Mouse (Mus musculus): ENCODE data around the gene Cct8l1. TPM values are rescaled to one million over a fixed set of nuclear protein-coding genes. Genes with fewer than 3 reads are reported as not detected.
A peak's percentile ranks its signal among the peaks of the same experiment; 100 is the strongest.

Cct8l1 gene
- polyA plus RNA-seq, 1 experiment from 2014 or later = not detected

GRCm38 (mm10) chr5:25506041-25506440 is 9.8 kb upstream of the Cct8l1 start:
- H3K36me3 ChIP-seq = no peaks in the 10 kb centered on the region
- no peak for ATAC-seq (ENCODE audit: insufficient number of reproducible peaks, low FRiP score, low TSS enrichment, low read depth)
- WGBS = 79% methylated on average over 5 of the region's 5 CpGs
- no peaks in the 10 kb centered on the region for H3K9me3 ChIP-seq
- no peaks in the 10 kb centered on the region for H3K27me3 ChIP-seq
- no peak overlapping the region for H3K4me2 ChIP-seq
- H3K4me3 ChIP-seq = no peak overlapping the region
- H3K4me1 ChIP-seq = no peaks in the 10 kb centered on the region
- H3K27ac ChIP-seq = no peak overlapping the region
- H3K9ac ChIP-seq = no peak overlapping the region

DNA sequence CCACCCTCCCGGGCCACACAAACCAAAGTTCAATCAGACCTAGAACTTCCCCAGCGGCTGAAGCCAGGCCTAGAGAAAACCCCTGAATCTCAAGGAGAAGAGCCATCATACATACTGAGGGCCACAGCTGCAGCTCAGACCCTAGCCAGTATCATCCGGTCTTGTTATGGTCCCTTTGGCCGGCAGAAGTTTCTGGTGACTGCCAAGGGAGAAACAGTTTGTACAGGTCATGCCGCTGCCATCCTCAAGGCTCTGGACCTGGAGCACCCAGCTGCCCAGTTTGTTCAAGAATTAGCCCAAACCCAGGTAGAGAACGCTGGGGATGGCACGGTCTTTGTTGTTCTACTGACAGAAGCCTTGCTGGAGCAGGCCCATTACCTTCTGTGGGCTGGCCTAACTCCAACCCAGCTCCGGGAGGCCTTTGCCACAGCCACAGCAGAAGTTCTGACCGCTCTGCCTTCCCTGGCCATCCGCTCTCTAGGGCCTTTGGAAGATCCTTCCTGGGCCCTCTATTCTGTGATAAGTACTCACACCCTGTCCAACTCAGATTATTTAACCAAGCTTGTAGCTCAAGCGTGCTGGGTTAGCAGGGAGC is 531 bp downstream of the Cct8l1 start:
- H3K9ac ChIP-seq = no peak overlapping the region
- no peaks in the 10 kb centered on the region for H3K36me3 ChIP-seq
- H3K4me1 ChIP-seq = no peaks in the 10 kb centered on the region
- ATAC-seq (ENCODE audit: insufficient number of reproducible peaks, low FRiP score, low TSS enrichment, low read depth) = no peak
- no peak overlapping the region for H3K4me2 ChIP-seq
- H3K27me3 ChIP-seq = no peaks in the 10 kb centered on the region
- 93% methylated on average over 11 of the region's 11 CpGs for WGBS
- H3K27ac ChIP-seq = no peak overlapping the region
- H3K4me3 ChIP-seq = no peak overlapping the region
- H3K9me3 ChIP-seq = no peaks in the 10 kb centered on the region

DNA sequence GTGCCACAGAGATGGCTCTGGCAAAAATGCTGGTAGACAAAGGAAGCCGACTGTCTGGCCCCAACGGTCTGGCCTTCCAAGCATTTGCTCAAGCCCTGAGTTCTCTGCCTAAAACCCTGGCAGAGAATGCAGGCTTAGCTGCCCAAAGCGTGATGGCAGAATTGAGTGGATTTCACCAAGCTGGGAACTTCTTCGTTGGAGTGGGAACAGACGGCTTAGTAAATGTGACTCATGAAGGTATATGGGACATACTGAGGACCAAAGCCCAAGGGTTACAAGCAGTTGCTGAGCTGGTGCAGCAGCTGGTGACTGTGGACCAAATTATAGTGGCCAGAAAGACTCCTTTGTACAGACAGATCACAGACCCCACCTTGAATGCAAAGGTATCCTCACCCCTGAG is 1.7 kb downstream of the Cct8l1 start:
- H3K36me3 ChIP-seq = no peaks in the 10 kb centered on the region
- no peak overlapping the region for H3K9ac ChIP-seq
- H3K9me3 ChIP-seq = no peaks in the 10 kb centered on the region
- H3K27me3 ChIP-seq = no peaks in the 10 kb centered on the region
- no peak overlapping the region for H3K27ac ChIP-seq
- WGBS = 84% methylated on average over 5 of the region's 5 CpGs
- no peaks in the 10 kb centered on the region for H3K4me1 ChIP-seq
- no peak overlapping the region for H3K4me3 ChIP-seq
- H3K4me2 ChIP-seq = no peak overlapping the region
- no peak for ATAC-seq (ENCODE audit: insufficient number of reproducible peaks, low FRiP score, low TSS enrichment, low read depth)

DNA sequence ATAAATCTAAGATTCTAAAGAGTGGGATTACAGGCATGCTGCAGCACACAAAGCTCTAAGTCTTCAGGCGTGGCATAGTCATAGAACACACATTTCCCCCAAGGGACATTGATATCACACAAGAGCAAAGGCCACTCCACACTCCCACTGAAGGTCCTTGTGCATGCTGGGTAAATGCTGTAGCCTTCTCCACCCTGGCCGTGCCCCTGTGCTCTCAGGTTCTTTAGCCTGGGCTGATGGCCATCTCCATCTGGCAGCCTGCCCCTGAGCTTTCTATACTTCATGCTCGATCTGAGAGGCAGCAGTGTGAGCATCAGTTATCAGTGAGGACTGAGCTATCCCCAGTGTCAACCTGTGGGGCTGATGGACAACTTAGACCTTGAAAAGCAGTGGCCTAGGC is 4.0 kb downstream of the Cct8l1 start:
- no peak overlapping the region for H3K4me2 ChIP-seq
- ATAC-seq (ENCODE audit: insufficient number of reproducible peaks, low FRiP score, low TSS enrichment, low read depth) = no peak
- no peak overlapping the region for H3K27ac ChIP-seq
- 68% methylated on average over 3 of the region's 3 CpGs for WGBS
- no peak overlapping the region for H3K4me3 ChIP-seq
- H3K36me3 ChIP-seq = no peaks in the 10 kb centered on the region
- H3K4me1 ChIP-seq = no peaks in the 10 kb centered on the region
- no peak overlapping the region for H3K9ac ChIP-seq
- H3K27me3 ChIP-seq = no peaks in the 10 kb centered on the region
- H3K9me3 ChIP-seq = no peaks in the 10 kb centered on the region

DNA sequence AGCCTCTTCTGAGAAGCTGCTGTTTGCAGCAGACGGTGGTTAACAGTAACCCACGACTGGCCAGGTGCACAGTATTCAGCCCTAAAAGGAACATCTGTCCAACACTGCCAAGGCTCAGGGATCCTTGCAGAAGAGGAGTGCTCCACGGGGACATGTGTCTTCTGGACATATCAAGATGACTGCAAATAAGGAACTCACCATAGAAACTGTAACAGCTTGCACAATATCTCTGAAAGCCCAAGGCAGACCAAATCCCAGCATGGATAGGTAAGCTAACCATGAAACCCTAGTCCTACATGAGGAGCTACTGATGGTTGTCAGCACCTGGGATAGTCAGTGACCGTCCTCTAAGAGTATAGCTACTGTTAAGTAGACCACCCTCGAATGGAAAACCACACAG is 5.6 kb downstream of the Cct8l1 start:
- ATAC-seq (ENCODE audit: insufficient number of reproducible peaks, low FRiP score, low TSS enrichment, low read depth) = no peak
- 86% methylated on average over 5 of the region's 5 CpGs for WGBS

DNA sequence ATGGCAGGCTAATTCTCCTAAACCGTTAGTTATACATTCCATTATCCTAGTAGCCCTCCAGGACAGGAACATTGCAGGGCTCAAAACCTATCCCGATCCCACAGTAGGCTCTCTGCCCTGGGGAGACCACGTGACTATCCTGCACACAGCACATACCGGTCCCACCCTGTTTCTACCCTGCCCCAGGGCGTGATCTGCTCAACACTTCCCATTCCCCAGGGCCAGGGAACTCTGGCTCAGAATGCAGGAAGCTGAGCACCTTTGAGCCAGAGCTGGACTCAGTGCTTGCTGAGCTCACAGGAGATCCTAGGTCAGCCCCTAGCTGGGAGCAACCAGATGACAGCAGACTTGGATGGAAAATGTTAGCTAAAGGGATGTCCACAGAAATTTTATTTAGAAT is 10.2 kb downstream of the Cct8l1 start:
- Histone ChIP-seq H3K4me3 (no peak overlapping the region), H3K9me3 (no peaks in the 10 kb centered on the region), H3K27ac (no peak overlapping the region), H3K9ac (no peak overlapping the region), H3K36me3 (no peaks in the 10 kb centered on the region), H3K4me2 (no peak overlapping the region), H3K4me1 (peaks cover 10% of the 10 kb centered on the region), H3K27me3 (no peaks in the 10 kb centered on the region)
- ATAC-seq (ENCODE audit: insufficient number of reproducible peaks, low FRiP score, low TSS enrichment, low read depth) = no peak
- WGBS = 43% methylated on average over 5 of the region's 5 CpGs

More for the DNA sequence above, 5.6 kb downstream of the Cct8l1 start:
- no peak overlapping the region for H3K9ac ChIP-seq
- H3K4me3 ChIP-seq = no peak overlapping the region
- H3K36me3 ChIP-seq = no peaks in the 10 kb centered on the region
- no peak overlapping the region for H3K4me2 ChIP-seq
- H3K9me3 ChIP-seq = no peaks in the 10 kb centered on the region
- H3K27me3 ChIP-seq = no peaks in the 10 kb centered on the region
- H3K27ac ChIP-seq = no peak overlapping the region
- 0 out of 2 replicates have a peak, but pooled peaks cover 2% of the 10 kb centered on the region for H3K4me1 ChIP-seq

- H3K36me3 ChIP-seq = no peaks in the 10 kb centered on the region
- no peaks in the 10 kb centered on the region for H3K9me3 ChIP-seq
- H3K9ac ChIP-seq = no peak overlapping the region
- peaks cover 10% of the 10 kb centered on the region for H3K4me1 ChIP-seq
- WGBS = 42% methylated on average over 4 of the region's 4 CpGs
- no peak overlapping the region for H3K27ac ChIP-seq
- H3K4me3 ChIP-seq = no peak overlapping the region
- H3K27me3 ChIP-seq = no peaks in the 10 kb centered on the region
- H3K4me2 ChIP-seq = no peak overlapping the region
- no peak for ATAC-seq (ENCODE audit: insufficient number of reproducible peaks, low FRiP score, low TSS enrichment, low read depth)
These were observed 11.1 kb downstream of the Cct8l1 start for GRCm38 (mm10) chr5:25526926-25527325.

DNA sequence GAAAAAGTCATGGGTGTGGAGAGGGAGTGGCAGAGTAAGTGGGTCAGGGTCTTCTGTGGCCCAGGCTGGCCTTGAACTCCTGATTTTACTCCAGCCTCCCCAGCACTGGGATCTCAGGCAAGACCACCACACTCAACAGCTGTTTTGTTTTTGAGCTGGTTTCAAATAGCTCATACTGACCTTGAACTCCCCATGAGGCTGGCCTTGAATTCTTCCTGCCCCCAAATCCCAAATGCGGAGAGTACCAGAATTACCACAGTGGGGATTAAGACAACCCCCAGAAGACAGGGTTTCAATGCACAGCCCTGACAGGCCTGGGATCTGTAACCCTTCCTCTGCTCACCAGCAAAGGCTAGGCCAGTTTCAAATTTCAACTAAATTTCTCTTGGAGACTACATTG is 12.1 kb downstream of the Cct8l1 start:
- WGBS = 76% methylated on average over 1 of the region's 1 CpGs

DNA sequence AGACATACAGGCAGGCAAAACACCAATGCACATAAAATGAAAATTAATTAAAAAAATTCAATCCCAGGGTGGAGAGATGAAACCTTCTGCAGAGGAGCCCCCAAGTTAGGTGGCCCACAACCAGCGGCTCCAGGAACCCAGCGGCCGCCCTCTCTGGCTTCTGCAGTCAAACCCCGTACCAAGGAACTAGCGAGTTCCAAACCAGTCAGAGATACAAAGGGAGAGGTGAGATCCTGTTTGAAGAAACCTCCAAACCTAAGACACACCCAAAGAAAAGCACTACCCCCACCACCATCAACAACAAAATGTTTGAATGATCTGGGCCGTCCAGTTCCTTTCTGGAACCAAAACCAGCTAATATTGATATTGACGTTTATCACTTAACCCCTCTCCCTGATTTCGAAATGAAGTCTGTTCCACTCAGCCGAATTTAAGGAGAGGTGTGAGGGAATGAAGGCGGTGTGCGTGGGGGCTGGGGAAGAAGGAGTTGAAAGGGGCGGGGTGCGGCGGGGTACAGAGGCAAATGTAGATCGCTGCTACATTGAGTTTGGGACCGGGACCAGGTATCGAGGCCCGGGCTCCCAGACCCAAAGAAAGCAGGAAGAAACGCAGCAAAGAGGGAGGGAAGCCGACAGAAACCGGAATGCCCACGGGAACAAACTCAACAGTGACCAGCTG is 13.1 kb downstream of the Cct8l1 start:
- ATAC-seq (ENCODE audit: insufficient number of reproducible peaks, low FRiP score, low TSS enrichment, low read depth) = peak; percentile 50; the same call in 1 of the 2 replicates
- Histone ChIP-seq H3K27ac (peak overlapping the region; percentile 75), H3K4me2 (peak overlapping the region; percentile 59), H3K4me1 (peaks cover 10% of the 10 kb centered on the region), H3K27me3 (no peaks in the 10 kb centered on the region), H3K4me3 (peak overlapping the region; percentile 63), H3K9me3 (no peaks in the 10 kb centered on the region), H3K9ac (no peak overlapping the region; the same call in 1 of the 2 replicates), H3K36me3 (no peaks in the 10 kb centered on the region)
- 6% methylated on average over 22 of the region's 22 CpGs for WGBS

More for the DNA sequence above, 12.1 kb downstream of the Cct8l1 start:
- H3K4me3 ChIP-seq = no peak overlapping the region
- H3K27ac ChIP-seq = no peak overlapping the region
- no peak for ATAC-seq (ENCODE audit: insufficient number of reproducible peaks, low FRiP score, low TSS enrichment, low read depth)
- peaks cover 10% of the 10 kb centered on the region for H3K4me1 ChIP-seq
- no peak overlapping the region for H3K4me2 ChIP-seq
- no peaks in the 10 kb centered on the region for H3K27me3 ChIP-seq
- no peaks in the 10 kb centered on the region for H3K9me3 ChIP-seq
- no peaks in the 10 kb centered on the region for H3K36me3 ChIP-seq
- H3K9ac ChIP-seq = no peak overlapping the region

GRCm38 (mm10) chr5:25529529-25530421 is 13.9 kb downstream of the Cct8l1 start:
- Histone ChIP-seq H3K4me3 (peak overlapping the region; percentile 63), H3K9me3 (no peaks in the 10 kb centered on the region), H3K27me3 (no peaks in the 10 kb centered on the region), H3K4me2 (peak overlapping the region; percentile 65), H3K27ac (peak overlapping the region; percentile 90), H3K9ac (peak overlapping the region; percentile 54), H3K4me1 (peaks cover 10% of the 10 kb centered on the region), H3K36me3 (no peaks in the 10 kb centered on the region)
- peak; percentile 99 for ATAC-seq (ENCODE audit: insufficient number of reproducible peaks, low FRiP score, low TSS enrichment, low read depth)
- WGBS = under 1% methylated on average over 87 of the region's 87 CpGs

DNA sequence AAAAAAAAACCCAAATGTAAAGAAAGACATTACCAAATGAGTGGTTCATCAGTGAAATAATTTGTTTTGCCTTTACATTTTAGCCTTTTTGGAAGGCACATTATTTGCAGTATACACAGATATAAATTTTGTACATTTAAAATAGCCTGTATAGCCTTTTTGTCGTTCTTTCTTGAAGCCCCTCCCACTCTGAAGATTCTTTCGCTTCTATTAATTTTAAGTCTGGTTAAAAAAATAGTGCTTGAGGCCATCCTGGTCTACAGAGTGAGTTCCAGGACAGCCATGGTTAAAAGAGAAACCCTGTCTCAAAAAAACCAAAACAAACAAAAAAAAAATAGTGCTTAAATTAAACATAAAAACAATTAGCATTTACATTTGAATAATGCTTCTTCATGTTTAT is 14.8 kb downstream of the Cct8l1 start:
- Histone ChIP-seq H3K9ac (no peak overlapping the region), H3K4me1 (peaks cover 10% of the 10 kb centered on the region), H3K4me2 (peak overlapping the region; percentile 65), H3K9me3 (no peaks in the 10 kb centered on the region), H3K36me3 (no peaks in the 10 kb centered on the region), H3K27me3 (no peaks in the 10 kb centered on the region), H3K4me3 (peak overlapping the region; percentile 63), H3K27ac (no peak overlapping the region)
- 17% methylated on average over 2 of the region's 2 CpGs for WGBS
- no peak for ATAC-seq (ENCODE audit: insufficient number of reproducible peaks, low FRiP score, low TSS enrichment, low read depth)

All from limb, embryonic 15.5 days (tissue).